Mouse (Mus musculus): Measurements from ENCODE around the gene Pard3. TPM values are rescaled to one million over a fixed set of nuclear protein-coding genes. Genes with fewer than 3 reads are reported as not detected.

The Pard3 gene
- total and polyA plus RNA-seq, 3 experiments, result 0.51 to 1.3 (median 0.94) TPM

GRCm38 (mm10) chr8:127511341-127511740 is 447.6 kb downstream of the Pard3 start:
- DNase-seq (ENCODE audit: extremely low read depth), result no peak
- H3K9ac ChIP-seq (ENCODE audit: insufficient read depth, low read depth), result no peak overlapping the region
- H3K36me3 ChIP-seq (replicated peaks in 1 of 2; ENCODE audit: control insufficient read depth in 1 of 2, insufficient read depth in 1 of 2, low read length in 1 of 2), result no peaks in the 10 kb centered on the region
- in situ Hi-C loops (cut with MboI; ENCODE audit: low pct_ligation_motif_present, low pct_unique_long_range_greater_than_20kb, low sequenced_read_pairs) (no loop called here), dilution Hi-C loops (cut with MboI; ENCODE audit: extremely low pct_ligation_motif_present, extremely low pct_unique_long_range_greater_than_20kb, low sequenced_read_pairs) (no loop called here)
- no peak overlapping the region for H3K4me3 ChIP-seq (replicated peaks in 1 of 3; ENCODE audit: low read depth in 2 of 3, low read length in 2 of 3, poor library complexity in 1 of 3)
- H3K9me3 ChIP-seq (replicated peaks; ENCODE audit: low read length), result no peaks in the 10 kb centered on the region
- no peak for TF ChIP-seq MAFK (IDR thresholded peaks at IDR 0.05; ENCODE audit: insufficient replicate concordance, low read length)
- no peak for TF ChIP-seq TCF12 (IDR thresholded peaks at IDR 0.05; ENCODE audit: low read depth, low read length)
- no peak for TF ChIP-seq CHD2 (IDR thresholded peaks at IDR 0.05; ENCODE audit: low read length)
- TF ChIP-seq MAZ (IDR thresholded peaks at IDR 0.05; ENCODE audit: low read depth, low read length), result no peak
- TF ChIP-seq BHLHE40 (IDR thresholded peaks at IDR 0.05; ENCODE audit: low read depth, low read length), result no peak
- no peak for TF ChIP-seq NELFE (IDR thresholded peaks at IDR 0.05; ENCODE audit: low read depth, low read length)
- TF ChIP-seq EP300 (IDR thresholded peaks at IDR 0.05; ENCODE audit: low read length), result no peak
- TF ChIP-seq UBTF (IDR thresholded peaks at IDR 0.05; ENCODE audit: low read depth, low read length), result no peak
- no peak for TF ChIP-seq ZMIZ1 (IDR thresholded peaks at IDR 0.05; ENCODE audit: low read depth, low read length)
- no peak overlapping the region for H3K27ac ChIP-seq (ENCODE audit: insufficient read depth, low read depth)
- no peaks in the 10 kb centered on the region for H3K27me3 ChIP-seq (replicated peaks)
- peaks cover 0 to 7% of the 10 kb centered on the region in 2 experiments; a peak in 2 of 4 replicates for H3K4me1 ChIP-seq (ENCODE audit: control insufficient read depth in 1 of 2, insufficient read depth in 2 of 2)
- no peaks in the 10 kb centered on the region for H3K79me2 ChIP-seq (replicated peaks; ENCODE audit: control insufficient read depth, extremely low read depth, insufficient read depth, poor library complexity, severe bottlenecking)
- H3K4me2 ChIP-seq (ENCODE audit: insufficient read depth, low read depth, poor library complexity, severe bottlenecking), result no peak overlapping the region

- no peak for TF ChIP-seq ZC3H11A (IDR thresholded peaks at IDR 0.05; ENCODE audit: low read depth, low read length)
- no peak for TF ChIP-seq GABPA (IDR thresholded peaks at IDR 0.05; ENCODE audit: insufficient replicate concordance, low read depth, low read length)
- no peak for TF ChIP-seq KAT2A (IDR thresholded peaks at IDR 0.05; ENCODE audit: insufficient replicate concordance, low read length)
- TF ChIP-seq RAD21 (IDR thresholded peaks at IDR 0.05; ENCODE audit: low read depth, low read length), result no peak
- TF ChIP-seq MAZ (IDR thresholded peaks at IDR 0.05; ENCODE audit: low read depth, low read length), result no peak
- TF ChIP-seq MEF2A (IDR thresholded peaks at IDR 0.05; ENCODE audit: borderline replicate concordance, low read depth, low read length), result no peak
- TF ChIP-seq PAX5 (IDR thresholded peaks at IDR 0.05; ENCODE audit: low read length), result no peak
- TF ChIP-seq MAX (IDR thresholded peaks at IDR 0.05; ENCODE audit: low read length), result no peak
- no peak for TF ChIP-seq USF2 (conservative IDR thresholded peaks at IDR 0.05; ENCODE audit: low read depth, low read length)
- TF ChIP-seq TBP (conservative IDR thresholded peaks at IDR 0.05; ENCODE audit: low read depth, low read length), result no peak
- no peak for TF ChIP-seq CTCF (conservative IDR thresholded peaks at IDR 0.05 in 1 of 2, IDR thresholded peaks at IDR 0.05 in 1 of 2; ENCODE audit: low read depth in 2 of 2, low read length in 2 of 2)
- TF ChIP-seq NRF1 (IDR thresholded peaks at IDR 0.05; ENCODE audit: low read depth, low read length), result no peak
- TF ChIP-seq ZNF384 (IDR thresholded peaks at IDR 0.05; ENCODE audit: low read depth, low read length), result no peak
- TF ChIP-seq ZKSCAN1 (IDR thresholded peaks at IDR 0.05; ENCODE audit: borderline replicate concordance, low read depth, low read length), result no peak
- TF ChIP-seq POLR2A (IDR thresholded peaks at IDR 0.05; ENCODE audit: low read depth, low read length), result no peak
- no peak for TF ChIP-seq CHD2 (IDR thresholded peaks at IDR 0.05; ENCODE audit: low read length)
- TF ChIP-seq UBTF (IDR thresholded peaks at IDR 0.05; ENCODE audit: low read depth, low read length), result no peak
- no peak for TF ChIP-seq TCF12 (IDR thresholded peaks at IDR 0.05; ENCODE audit: low read depth, low read length)
- TF ChIP-seq CHD1 (IDR thresholded peaks at IDR 0.05; ENCODE audit: low read depth, low read length), result no peak
- no peak for TF ChIP-seq USF1 (IDR thresholded peaks at IDR 0.05; ENCODE audit: low read depth, low read length)
- H3K9ac ChIP-seq (ENCODE audit: insufficient read depth, low read depth), result no peak overlapping the region
- H3K36me3 ChIP-seq (replicated peaks in 1 of 2; ENCODE audit: control insufficient read depth in 1 of 2, insufficient read depth in 1 of 2, low read length in 1 of 2), result no peaks in the 10 kb centered on the region
- dilution Hi-C loops (cut with MboI; ENCODE audit: extremely low pct_ligation_motif_present, extremely low pct_unique_long_range_greater_than_20kb, low sequenced_read_pairs), result no loop called here
- DNase-seq (ENCODE audit: extremely low read depth), result no peak
- in situ Hi-C loops (cut with MboI; ENCODE audit: low pct_ligation_motif_present, low pct_unique_long_range_greater_than_20kb, low sequenced_read_pairs), result no loop called here
- H3K27me3 ChIP-seq (replicated peaks), result no peaks in the 10 kb centered on the region
- H3K27ac ChIP-seq (ENCODE audit: insufficient read depth, low read depth), result no peak overlapping the region
- H3K9me3 ChIP-seq (replicated peaks; ENCODE audit: low read length), result no peaks in the 10 kb centered on the region
- H3K4me3 ChIP-seq (replicated peaks in 1 of 3; ENCODE audit: low read depth in 2 of 3, low read length in 2 of 3, poor library complexity in 1 of 3), result no peak overlapping the region
- H3K4me1 ChIP-seq (ENCODE audit: control insufficient read depth in 1 of 2, insufficient read depth in 2 of 2), result peaks cover 0 to 7% of the 10 kb centered on the region in 2 experiments; a peak in 2 of 4 replicates
- H3K4me2 ChIP-seq (ENCODE audit: insufficient read depth, low read depth, poor library complexity, severe bottlenecking), result no peak overlapping the region
- H3K79me2 ChIP-seq (replicated peaks; ENCODE audit: control insufficient read depth, extremely low read depth, insufficient read depth, poor library complexity, severe bottlenecking), result no peaks in the 10 kb centered on the region
These were observed 448.4 kb downstream of the Pard3 start for GRCm38 (mm10) chr8:127512001-127512573.
